Mouse (Mus musculus): ENCODE measurements around the gene Klhl30. TPM values are rescaled to one million over a fixed set of nuclear protein-coding genes. Genes with fewer than 3 reads are reported as not detected.

Klhl30 gene
- polyA plus RNA-seq, 1 experiment from 2014 or later: 0.13 TPM

- Histone ChIP-seq H3K27me3 (ENCODE audit: control insufficient read depth, insufficient read depth, low read depth, low read length) (no peaks in the 10 kb centered on the region), H3K4me1 (ENCODE audit: control insufficient read depth, insufficient read depth, low read length) (no peaks in the 10 kb centered on the region), H3K4me2 (ENCODE audit: low read length) (no peak within 1 kb of the TSS), H3K9me3 (replicated peaks; ENCODE audit: control insufficient read depth, low read length, poor library complexity, severe bottlenecking) (no peaks in the 10 kb centered on the region), H3K27ac (ENCODE audit: low read length) (no peak within 1 kb of the TSS), H3K4me3 (ENCODE audit: low read depth, low read length) (no peak within 1 kb of the TSS), H3K9ac (ENCODE audit: low read depth, low read length) (no peak within 1 kb of the TSS), H3K36me3 (ENCODE audit: control insufficient read depth, insufficient read depth, low read length) (no peaks in the 10 kb centered on the region)
- no peak for ATAC-seq
- WGBS: 80% methylated on average over 19 of the region's 19 CpGs
Measured at GRCm38 (mm10) chr1:91321760-91322438, 28.9 kb upstream of the Klhl30 start, which contains the start of gene Espnl. TSS of gene Espnl (plus strand) at chr1:91322075.

- Histone ChIP-seq H3K36me3 (ENCODE audit: control insufficient read depth, insufficient read depth, low read length) (no peaks in the 10 kb centered on the region), H3K27ac (ENCODE audit: low read length) (no peak overlapping the region), H3K27me3 (ENCODE audit: control insufficient read depth, insufficient read depth, low read depth, low read length) (no peaks in the 10 kb centered on the region), H3K9ac (ENCODE audit: low read depth, low read length) (no peak overlapping the region), H3K4me1 (ENCODE audit: control insufficient read depth, insufficient read depth, low read length) (no peaks in the 10 kb centered on the region), H3K4me3 (ENCODE audit: low read depth, low read length) (no peak overlapping the region), H3K9me3 (replicated peaks; ENCODE audit: control insufficient read depth, low read length, poor library complexity, severe bottlenecking) (no peaks in the 10 kb centered on the region), H3K4me2 (ENCODE audit: low read length) (no peak overlapping the region)
- no peak for ATAC-seq
- WGBS: 68% methylated on average over 2 of the region's 2 CpGs
Measured at GRCm38 (mm10) chr1:91324646-91325045, 26.2 kb upstream of the Klhl30 start.

GRCm38 (mm10) chr1:91325488-91326042, 25.3 kb upstream of the Klhl30 start:
- ATAC-seq: no peak
- H3K27me3 ChIP-seq (ENCODE audit: control insufficient read depth, insufficient read depth, low read depth, low read length): no peaks in the 10 kb centered on the region
- H3K36me3 ChIP-seq (ENCODE audit: control insufficient read depth, insufficient read depth, low read length): no peaks in the 10 kb centered on the region
- H3K27ac ChIP-seq (ENCODE audit: low read length): no peak overlapping the region
- no peaks in the 10 kb centered on the region for H3K4me1 ChIP-seq (ENCODE audit: control insufficient read depth, insufficient read depth, low read length)
- no peak overlapping the region for H3K4me2 ChIP-seq (ENCODE audit: low read length)
- no peaks in the 10 kb centered on the region for H3K9me3 ChIP-seq (replicated peaks; ENCODE audit: control insufficient read depth, low read length, poor library complexity, severe bottlenecking)
- H3K9ac ChIP-seq (ENCODE audit: low read depth, low read length): no peak overlapping the region
- WGBS: 71% methylated on average over 4 of the region's 4 CpGs
- no peak overlapping the region for H3K4me3 ChIP-seq (ENCODE audit: low read depth, low read length)

GRCm38 (mm10) chr1:91332102-91332501, 18.7 kb upstream of the Klhl30 start:
- 53% methylated on average over 4 of the region's 4 CpGs for WGBS
- Histone ChIP-seq H3K4me1 (ENCODE audit: control insufficient read depth, insufficient read depth, low read length) (no peaks in the 10 kb centered on the region), H3K4me2 (ENCODE audit: low read length) (no peak overlapping the region), H3K36me3 (ENCODE audit: control insufficient read depth, insufficient read depth, low read length) (no peaks in the 10 kb centered on the region), H3K9me3 (replicated peaks; ENCODE audit: control insufficient read depth, low read length, poor library complexity, severe bottlenecking) (no peaks in the 10 kb centered on the region), H3K27me3 (ENCODE audit: control insufficient read depth, insufficient read depth, low read depth, low read length) (no peaks in the 10 kb centered on the region), H3K9ac (ENCODE audit: low read depth, low read length) (no peak overlapping the region), H3K27ac (ENCODE audit: low read length) (no peak overlapping the region), H3K4me3 (ENCODE audit: low read depth, low read length) (no peak overlapping the region)
- no peak for ATAC-seq

GRCm38 (mm10) chr1:91333582-91333981, 17.2 kb upstream of the Klhl30 start:
- H3K4me3 ChIP-seq (ENCODE audit: low read depth, low read length): no peak overlapping the region
- no peak overlapping the region for H3K27ac ChIP-seq (ENCODE audit: low read length)
- no peak overlapping the region for H3K9ac ChIP-seq (ENCODE audit: low read depth, low read length)
- H3K36me3 ChIP-seq (ENCODE audit: control insufficient read depth, insufficient read depth, low read length): no peaks in the 10 kb centered on the region
- H3K4me2 ChIP-seq (ENCODE audit: low read length): no peak overlapping the region
- ATAC-seq: no peak
- H3K27me3 ChIP-seq (ENCODE audit: control insufficient read depth, insufficient read depth, low read depth, low read length): no peaks in the 10 kb centered on the region
- H3K4me1 ChIP-seq (ENCODE audit: control insufficient read depth, insufficient read depth, low read length): no peaks in the 10 kb centered on the region
- no peaks in the 10 kb centered on the region for H3K9me3 ChIP-seq (replicated peaks; ENCODE audit: control insufficient read depth, low read length, poor library complexity, severe bottlenecking)

- Histone ChIP-seq H3K9ac (ENCODE audit: low read depth, low read length) (no peak overlapping the region), H3K4me1 (ENCODE audit: control insufficient read depth, insufficient read depth, low read length) (no peaks in the 10 kb centered on the region), H3K4me2 (ENCODE audit: low read length) (no peak overlapping the region), H3K27ac (ENCODE audit: low read length) (no peak overlapping the region), H3K9me3 (replicated peaks; ENCODE audit: control insufficient read depth, low read length, poor library complexity, severe bottlenecking) (no peaks in the 10 kb centered on the region), H3K36me3 (ENCODE audit: control insufficient read depth, insufficient read depth, low read length) (no peaks in the 10 kb centered on the region), H3K4me3 (ENCODE audit: low read depth, low read length) (no peak overlapping the region), H3K27me3 (ENCODE audit: control insufficient read depth, insufficient read depth, low read depth, low read length) (0 out of 2 replicates have a peak, but pooled peaks cover 2% of the 10 kb centered on the region)
- 92% methylated on average over 7 of the region's 7 CpGs for WGBS
- ATAC-seq: no peak
Measured at GRCm38 (mm10) chr1:91337355-91337754, 13.5 kb upstream of the Klhl30 start.

GRCm38 (mm10) chr1:91344001-91344400, 6.8 kb upstream of the Klhl30 start:
- no peaks in the 10 kb centered on the region for H3K9me3 ChIP-seq (replicated peaks; ENCODE audit: control insufficient read depth, low read length, poor library complexity, severe bottlenecking)
- ATAC-seq: no peak
- H3K27ac ChIP-seq (ENCODE audit: low read length): no peak overlapping the region
- H3K27me3 ChIP-seq (ENCODE audit: control insufficient read depth, insufficient read depth, low read depth, low read length): peaks cover 40% of the 10 kb centered on the region
- peaks cover 6% of the 10 kb centered on the region; the same call in 1 of the 2 replicates for H3K4me1 ChIP-seq (ENCODE audit: control insufficient read depth, insufficient read depth, low read length)
- no peak overlapping the region for H3K9ac ChIP-seq (ENCODE audit: low read depth, low read length)
- 76% methylated on average over 3 of the region's 3 CpGs for WGBS
- H3K4me3 ChIP-seq (ENCODE audit: low read depth, low read length): no peak overlapping the region
- no peak overlapping the region for H3K4me2 ChIP-seq (ENCODE audit: low read length)
- H3K36me3 ChIP-seq (ENCODE audit: control insufficient read depth, insufficient read depth, low read length): no peaks in the 10 kb centered on the region

GRCm38 (mm10) chr1:91344921-91345685, 5.7 kb upstream of the Klhl30 start:
- peak overlapping the region; percentile 37 for H3K4me3 ChIP-seq (ENCODE audit: low read depth, low read length)
- H3K27me3 ChIP-seq (ENCODE audit: control insufficient read depth, insufficient read depth, low read depth, low read length): peaks cover 40% of the 10 kb centered on the region
- no peaks in the 10 kb centered on the region for H3K36me3 ChIP-seq (ENCODE audit: control insufficient read depth, insufficient read depth, low read length)
- peak overlapping the region; percentile 79 for H3K4me2 ChIP-seq (ENCODE audit: low read length)
- no peak overlapping the region for H3K27ac ChIP-seq (ENCODE audit: low read length)
- peak; percentile 43; the same call in 1 of the 2 replicates for ATAC-seq
- H3K9me3 ChIP-seq (replicated peaks; ENCODE audit: control insufficient read depth, low read length, poor library complexity, severe bottlenecking): no peaks in the 10 kb centered on the region
- WGBS: 2% methylated on average over 67 of the region's 68 CpGs
- peak overlapping the region; percentile 41; the same call in 1 of the 2 replicates for H3K9ac ChIP-seq (ENCODE audit: low read depth, low read length)
- peaks cover 6% of the 10 kb centered on the region; the same call in 1 of the 2 replicates for H3K4me1 ChIP-seq (ENCODE audit: control insufficient read depth, insufficient read depth, low read length)

GRCm38 (mm10) chr1:91346892-91347291, 3.9 kb upstream of the Klhl30 start:
- 36% methylated on average over 3 of the region's 3 CpGs for WGBS
- peak; percentile 66 for ATAC-seq

More at GRCm38 (mm10) chr1:91346892-91347291, 3.9 kb upstream of the Klhl30 start:
- Histone ChIP-seq H3K27me3 (ENCODE audit: control insufficient read depth, insufficient read depth, low read depth, low read length) (peaks cover 40% of the 10 kb centered on the region), H3K27ac (ENCODE audit: low read length) (no peak overlapping the region), H3K9me3 (replicated peaks; ENCODE audit: control insufficient read depth, low read length, poor library complexity, severe bottlenecking) (no peaks in the 10 kb centered on the region), H3K36me3 (ENCODE audit: control insufficient read depth, insufficient read depth, low read length) (no peaks in the 10 kb centered on the region), H3K4me3 (ENCODE audit: low read depth, low read length) (no peak overlapping the region), H3K4me1 (ENCODE audit: control insufficient read depth, insufficient read depth, low read length) (peaks cover 6% of the 10 kb centered on the region; the same call in 1 of the 2 replicates), H3K4me2 (ENCODE audit: low read length) (no peak overlapping the region), H3K9ac (ENCODE audit: low read depth, low read length) (no peak overlapping the region)
